Mouse (Mus musculus) skeletal muscle tissue, postnatal 0 days (tissue): ENCODE results near the gene Add2. TPM values are rescaled to one million over a fixed set of nuclear protein-coding genes. Genes with fewer than 3 reads are reported as not detected.

Experiments used
- polyA plus RNA-seq: library from polyadenylated mRNA; unstranded; fragments of >200 nt; fragmentation: Nextera tagmentation; extraction: Ambion mirVana; gene quantifications from 2 replicates; pipeline ENCODE4 v1.2.1, GENCODE M21; 2015

Add2 gene
- polyA plus RNA-seq, result 0.15 and 0.49 TPM in 2 replicates

GRCm38 (mm10) chr6:86028601-86029322 is at the start of gene Add2:
Gene Add2, plus strand, starts transcription at chr6:86028681.

GRCm38 (mm10) chr6:86015871-86016270 is 12.6 kb upstream of the Add2 start, which contains the start of gene Figla:
Gene Figla, plus strand, starts transcription at chr6:86016171.

Other genes with a start within 250 kb of the Add2 start
- not detected in 2 replicates for gene Nat8f6, start 207.7 kb upstream of the Add2 start, polyA plus RNA-seq
- gene Nat8f5, start 207.7 kb upstream of the Add2 start, polyA plus RNA-seq, result not detected in 2 replicates
- 0.16 TPM in 1 of 2 replicates, not detected in the other for gene Nat8, start 196.6 kb upstream of the Add2 start, polyA plus RNA-seq
- gene Nat8f2, start 159.5 kb upstream of the Add2 start, polyA plus RNA-seq, result not detected in 2 replicates
- gene Nat8f4, start 123.8 kb upstream of the Add2 start, polyA plus RNA-seq, result 0.72 and 0.90 TPM in 2 replicates
- 28.5 and 29.1 TPM in 2 replicates for gene Tprkb, start 116.8 kb upstream of the Add2 start, polyA plus RNA-seq
- 3.9 and 5.0 TPM in 2 replicates for gene Nat8f1, start 113.0 kb upstream of the Add2 start, polyA plus RNA-seq
- gene Dusp11, start 67.0 kb upstream of the Add2 start, polyA plus RNA-seq, result 27.0 and 30.4 TPM in 2 replicates
- gene Figla, start 12.5 kb upstream of the Add2 start, polyA plus RNA-seq, result not detected in 2 replicates
- gene Tgfa, start 166.5 kb downstream of the Add2 start, polyA plus RNA-seq, result 0.46 and 0.51 TPM in 2 replicates